ENCODE assay signal across 8 mouse cellular contexts in genomic region chr11:118744782-118745181, GRCm38 (mm10).
DNase-seq lines count a peak whose midpoint lies in the region; ATAC-seq and TF ChIP-seq lines count a peak whose summit lies in the region.

No protein-coding gene starts in this region.

- peaks cover 2% of the 10 kb centered on the region; the same call in 1 of the 2 replicates for H3K27me3 ChIP-seq in hindbrain, embryonic 16.5 days (replicated peaks; ENCODE audit: control insufficient read depth, insufficient read depth, low read length)
- peaks cover 74% of the 10 kb centered on the region for H3K27me3 ChIP-seq in limb, embryonic 12.5 days
- no peaks in the 10 kb centered on the region for H3K27me3 ChIP-seq in midbrain, postnatal 0 days (ENCODE audit: insufficient read depth, low read length)

- H3K9ac ChIP-seq in hindbrain, embryonic 16.5 days (ENCODE audit: low read depth, low read length) = no peak overlapping the region
- no peak overlapping the region for H3K9ac ChIP-seq in limb, embryonic 12.5 days (replicated peaks)
- H3K9ac ChIP-seq in midbrain, postnatal 0 days (replicated peaks; ENCODE audit: low read length, poor library complexity, severe bottlenecking) = no peak overlapping the region

- H3K9me3 ChIP-seq in hindbrain, embryonic 16.5 days (ENCODE audit: control insufficient read depth, low read length) = no peaks in the 10 kb centered on the region
- no peaks in the 10 kb centered on the region for H3K9me3 ChIP-seq in limb, embryonic 12.5 days
- H3K9me3 ChIP-seq in midbrain, postnatal 0 days (ENCODE audit: low read length) = no peaks in the 10 kb centered on the region

- WGBS in hindbrain, embryonic 16.5 days = 4% methylated on average over 15 of the region's 15 CpGs
- under 1% methylated on average over 15 of the region's 15 CpGs for WGBS in limb, embryonic 12.5 days
- WGBS in midbrain, postnatal 0 days = 4% methylated on average over 15 of the region's 15 CpGs

- H3K4me3 ChIP-seq in hindbrain, embryonic 16.5 days (ENCODE audit: low read length) = no peak overlapping the region
- H3K4me3 ChIP-seq in limb, embryonic 12.5 days (replicated peaks) = peak overlapping the region; percentile 22
- H3K4me3 ChIP-seq in midbrain, postnatal 0 days (ENCODE audit: low read depth, low read length) = peak overlapping the region; percentile 10; the same call in 1 of the 2 replicates

- H3K4me1 ChIP-seq in hindbrain, embryonic 16.5 days (ENCODE audit: control insufficient read depth, insufficient read depth, low read depth, low read length) = peaks cover 31% of the 10 kb centered on the region
- peaks cover 17% of the 10 kb centered on the region for H3K4me1 ChIP-seq in limb, embryonic 12.5 days (replicated peaks)
- H3K4me1 ChIP-seq in midbrain, postnatal 0 days (ENCODE audit: insufficient read depth, low read length) = peaks cover 12% of the 10 kb centered on the region

- H3K36me3 ChIP-seq in hindbrain, embryonic 16.5 days (ENCODE audit: control insufficient read depth, insufficient read depth, low read length) = no peaks in the 10 kb centered on the region
- no peaks in the 10 kb centered on the region for H3K36me3 ChIP-seq in limb, embryonic 12.5 days
- no peaks in the 10 kb centered on the region for H3K36me3 ChIP-seq in midbrain, postnatal 0 days (ENCODE audit: insufficient read depth, low read length)

- peak; percentile 15; the same call in 1 of the 2 replicates for TF ChIP-seq CTCF in midbrain, postnatal 0 days (IDR thresholded peaks at IDR 0.05)

- DNase-seq in ES-CJ7 (ENCODE audit: low read depth, low spot score) = peak; percentile 61
- peak; percentile 59 for DNase-seq in adrenal gland, postnatal 10 days
- DNase-seq in gastrocnemius, adult 18-20 months (ENCODE audit: low spot score) = peak; percentile 55
- DNase-seq in midbrain, postnatal 0 days (ENCODE audit: low spot score) = peak; percentile 82
- DNase-seq in urinary bladder, postnatal 36 days (ENCODE audit: low spot score in 2 of 2) = peak; percentile 45 to 53
- DNase-seq in spleen, postnatal 4 days (ENCODE audit: low spot score in 2 of 2) = no peak

- peak overlapping the region; percentile 44 for H3K4me2 ChIP-seq in hindbrain, embryonic 16.5 days (ENCODE audit: low read length)
- peak overlapping the region; percentile 55 for H3K4me2 ChIP-seq in limb, embryonic 12.5 days
- H3K4me2 ChIP-seq in midbrain, postnatal 0 days (ENCODE audit: low read depth, low read length, poor library complexity, severe bottlenecking) = peak overlapping the region; percentile 35

- peak; percentile 66 for ATAC-seq in hindbrain, embryonic 16.5 days
- ATAC-seq in limb, embryonic 12.5 days (ENCODE audit: insufficient number of reproducible peaks, insufficient read depth, low FRiP score, low TSS enrichment, low read depth) = no peak
- ATAC-seq in midbrain, postnatal 0 days (ENCODE audit: low FRiP score) = no peak

- H3K27ac ChIP-seq in hindbrain, embryonic 16.5 days (ENCODE audit: low read depth, low read length) = peak overlapping the region; percentile 48
- no peak overlapping the region for H3K27ac ChIP-seq in limb, embryonic 12.5 days
- no peak overlapping the region for H3K27ac ChIP-seq in midbrain, postnatal 0 days (ENCODE audit: low read depth, low read length)

Comparison
In these comparisons a context has a peak if more than half of its experiments do, and no peak if none do; other contexts are left out.
1. DNase-seq: peak in ES-CJ7 (single experiment), adrenal gland, postnatal 10 days (single experiment), gastrocnemius, adult 18-20 months (single experiment), midbrain, postnatal 0 days (single experiment) and urinary bladder, postnatal 36 days (2 of 2); none in spleen, postnatal 4 days (0 of 2).
2. Peak in every context shown above with its lines, with median percentiles within 50 percentile points of each other: H3K4me2 ChIP-seq.